Mouse (Mus musculus) CH12F3 (cell line): Measurements from ENCODE around the gene Slc45a3.

Experiments used
- in situ Hi-C: fragments of 300-500 bp; cut with MboI; formaldehyde crosslinking; loops from 2 replicates; pipeline ENCODE4 v1.14.3; 2020; ENCODE audit warnings: low sequenced_read_pairs

Slc45a3 gene

GRCm38 (mm10) chr1:132016691-132017090 is 53.9 kb downstream of the Slc45a3 start:
- in situ Hi-C loops, result no loop called here

GRCm38 (mm10) chr1:132019876-132020275 is 57.1 kb downstream of the Slc45a3 start:
- in situ Hi-C loops, result no loop called here

- in situ Hi-C loops, result no loop called here
These were observed 59.3 kb downstream of the Slc45a3 start for GRCm38 (mm10) chr1:132022107-132022506.

- in situ Hi-C loops, result no loop called here
These were observed 64.3 kb downstream of the Slc45a3 start for GRCm38 (mm10) chr1:132026925-132027646.

GRCm38 (mm10) chr1:132027978-132028377 is 65.2 kb downstream of the Slc45a3 start:
- in situ Hi-C loops, result no loop called here

- in situ Hi-C loops, result no loop called here
These were observed 65.6 kb downstream of the Slc45a3 start for GRCm38 (mm10) chr1:132028413-132028812.

- in situ Hi-C loops, result no loop called here
These were observed 67.8 kb downstream of the Slc45a3 start for GRCm38 (mm10) chr1:132030574-132030973.

GRCm38 (mm10) chr1:132032172-132032571 is 69.4 kb downstream of the Slc45a3 start:
- in situ Hi-C loops, result no loop called here
